Mouse (Mus musculus) brain, embryonic 14.5 days (tissue): ENCODE results near the gene Arid4a. TPM values are rescaled to one million over a fixed set of nuclear protein-coding genes. Genes with fewer than 3 reads are reported as not detected.
A peak's percentile ranks its signal among the peaks of the same experiment; 100 is the strongest.

ENCODE experiments used
- DNase-seq: peaks from one replicate; pipeline ENCODE4 v3.0.0-alpha.2; 2011; ENCODE audit warnings: low read depth
- CTCF ChIP-seq: fragments of 200-500 bp; IDR thresholded peaks from 2 replicates; pipeline ENCODE4 v1.5.1; 2012; ENCODE audit warnings: inconsistent platforms, mild to moderate bottlenecking, moderate library complexity, borderline replicate concordance; ENCODE audit not compliant: insufficient read depth, insufficient read length; ENCODE audit errors: extremely low read depth
- POLR2A ChIP-seq: fragments of 200-500 bp; IDR thresholded peaks from 2 replicates; pipeline ENCODE4 v1.6.1; 2012; ENCODE audit warnings: mild to moderate bottlenecking, inconsistent platforms, borderline replicate concordance; ENCODE audit not compliant: poor library complexity, insufficient read depth, insufficient read length, severe bottlenecking; ENCODE audit errors: extremely low read depth
- polyA plus RNA-seq: library from polyadenylated mRNA; depleted of rRNA; stranded (reverse); fragments of >200 nt; gene quantifications from 2 replicates; pipeline ENCODE4 v1.2.3, GENCODE M21; 2012; rRNA removed

Gene Arid4a
- polyA plus RNA-seq = 8.8 and 13.4 TPM in 2 replicates

DNA sequence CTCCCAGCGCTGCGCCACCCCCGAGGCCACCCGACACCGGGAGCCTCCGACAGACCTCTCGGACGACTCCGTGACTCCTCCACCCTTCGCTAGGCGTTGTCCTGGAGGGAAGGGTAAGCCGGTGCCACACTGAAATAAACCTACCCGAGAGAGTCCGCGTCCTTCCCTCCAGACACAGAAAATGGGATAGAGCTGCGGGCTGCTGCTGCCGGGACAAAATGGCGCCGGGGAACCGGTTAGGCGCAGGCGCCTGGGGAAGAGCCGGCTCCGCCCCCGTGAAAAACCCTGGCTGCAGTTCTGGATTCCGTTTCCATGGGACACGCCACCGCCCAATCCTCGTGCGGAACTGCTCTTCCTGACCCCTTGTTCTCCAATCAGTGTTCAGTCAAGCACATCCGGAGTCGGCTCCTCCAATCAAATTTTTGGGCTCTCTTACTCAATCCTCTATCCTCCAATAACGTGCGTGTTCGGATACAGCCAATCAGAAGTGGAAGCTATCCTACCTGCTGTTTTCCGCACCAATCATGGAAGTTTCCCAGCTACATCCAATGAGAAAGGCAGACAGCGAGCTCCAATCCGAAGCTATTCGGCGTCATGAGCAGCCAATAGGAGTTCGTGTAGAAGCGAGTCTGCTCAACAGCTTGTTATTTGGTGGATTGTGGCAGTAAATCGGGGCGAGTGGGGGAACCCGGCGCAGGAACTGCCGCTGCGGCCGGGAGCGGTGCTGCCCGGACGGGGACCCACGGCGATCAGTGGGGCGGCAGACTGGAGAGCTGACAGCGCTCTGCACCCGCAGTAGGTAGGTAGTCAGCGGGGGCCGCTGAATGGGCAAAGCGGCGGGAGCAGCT, at the start of gene Arid4a:
Gene Arid4a (plus strand): TSS at position 628 of the 848 bp plus-strand sequence.
- TF ChIP-seq POLR2A = peak; percentile 78
- TF ChIP-seq CTCF = no peak

GRCm38 (mm10) chr12:70967581-70967980, 48.2 kb upstream of the Arid4a start:
- TF ChIP-seq POLR2A (no peak), CTCF (no peak)
- DNase-seq = no peak

More for the DNA sequence above, at the start of gene Arid4a:
- peak; percentile 100 for DNase-seq

DNA sequence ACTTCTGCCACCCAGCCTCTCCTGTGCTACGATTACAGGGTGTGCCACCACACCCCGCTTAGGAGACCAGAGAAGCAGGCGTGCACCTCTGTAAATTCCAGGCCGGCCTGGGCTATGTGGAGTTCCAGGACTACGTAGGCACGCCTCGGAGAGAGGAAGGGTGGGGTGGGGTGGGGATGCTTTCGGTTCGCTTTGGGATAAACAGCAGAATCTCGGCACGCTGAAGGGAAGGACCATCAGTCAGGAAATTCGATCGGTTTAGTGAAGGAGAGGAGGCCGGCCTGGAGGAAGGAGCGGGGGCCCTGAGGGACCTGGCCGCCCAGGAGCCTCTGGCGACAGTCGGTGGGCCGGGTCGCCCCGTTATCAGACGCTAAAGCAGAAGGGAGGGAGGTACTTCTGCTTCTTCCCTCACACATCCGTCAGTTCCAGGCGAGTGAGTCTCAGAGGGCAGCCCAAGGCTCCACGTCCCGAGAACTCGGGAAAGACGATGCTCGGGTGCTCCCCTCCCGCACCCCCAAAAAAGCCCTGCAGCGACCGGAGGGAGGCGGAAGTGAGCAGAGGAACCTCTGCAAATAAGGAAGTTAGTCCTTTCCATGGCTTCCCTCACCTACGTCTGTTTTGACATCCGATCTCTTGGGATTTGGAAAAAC, 47.5 kb upstream of the Arid4a start:
- TF ChIP-seq POLR2A (peak; percentile 21; the same call in 1 of the 2 replicates), CTCF (peak; percentile 62; the same call in 1 of the 2 replicates)
- peak; percentile 91 for DNase-seq

GRCm38 (mm10) chr12:70968791-70969307, 46.9 kb upstream of the Arid4a start:
- DNase-seq = peak; percentile 94
- TF ChIP-seq POLR2A (no peak), CTCF (no peak)

DNA sequence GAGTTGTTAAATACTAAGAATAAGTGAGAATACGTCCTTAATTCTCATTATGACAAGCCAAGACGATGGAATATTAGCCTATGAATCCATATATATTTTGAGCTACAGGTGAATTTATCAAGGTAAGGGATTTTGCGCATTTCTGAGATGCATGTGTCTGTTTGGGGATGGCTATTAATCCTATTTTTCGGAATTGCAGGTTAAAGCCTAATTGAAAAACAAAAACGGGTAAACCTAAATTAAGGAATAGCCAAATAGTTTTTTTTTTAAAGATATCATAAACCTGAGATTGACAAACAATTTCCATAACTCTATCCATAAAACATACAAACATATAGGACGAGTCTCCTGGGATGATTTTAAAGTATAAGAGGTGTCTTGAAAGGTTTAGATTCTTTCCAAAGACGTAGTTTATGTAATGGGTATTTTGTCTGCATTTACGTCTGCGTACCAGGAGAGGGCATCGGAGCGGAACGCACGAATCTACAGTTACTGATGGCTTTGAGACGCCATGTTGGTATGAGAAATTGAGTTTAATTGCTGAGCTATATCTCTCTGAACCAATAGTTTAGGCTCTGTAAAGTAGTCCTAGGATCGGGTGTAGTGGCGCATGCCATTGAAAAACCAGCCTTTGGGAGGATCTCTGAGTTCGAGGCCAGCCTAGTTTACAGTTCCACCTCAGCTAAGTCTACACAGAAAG, 46.2 kb upstream of the Arid4a start:
- TF ChIP-seq CTCF = peak; percentile 65; the same call in 1 of the 2 replicates
- no peak for TF ChIP-seq POLR2A
- peak; percentile 94 for DNase-seq

- TF ChIP-seq POLR2A = no peak
- TF ChIP-seq CTCF = no peak
- peak; percentile 3 for DNase-seq
Measured at GRCm38 (mm10) chr12:70973831-70974230, 42.0 kb upstream of the Arid4a start.

- peak; percentile 5; the same call in 1 of the 2 replicates for TF ChIP-seq CTCF
- TF ChIP-seq POLR2A = peak; percentile 71; the same call in 1 of the 2 replicates
- peak; percentile 99 for DNase-seq
Measured at GRCm38 (mm10) chr12:70974441-70975266, 41.1 kb upstream of the Arid4a start, which contains the start of gene Psma3. TSS of gene Psma3 (plus strand) at chr12:70974621.

GRCm38 (mm10) chr12:70975406-70975805, 40.4 kb upstream of the Arid4a start:
- TF ChIP-seq CTCF (no peak), POLR2A (no peak)
- DNase-seq = peak; percentile 18

- DNase-seq = no peak
- no peak for TF ChIP-seq POLR2A
- TF ChIP-seq CTCF = no peak
Measured at GRCm38 (mm10) chr12:70975891-70976290, 39.9 kb upstream of the Arid4a start.

DNA sequence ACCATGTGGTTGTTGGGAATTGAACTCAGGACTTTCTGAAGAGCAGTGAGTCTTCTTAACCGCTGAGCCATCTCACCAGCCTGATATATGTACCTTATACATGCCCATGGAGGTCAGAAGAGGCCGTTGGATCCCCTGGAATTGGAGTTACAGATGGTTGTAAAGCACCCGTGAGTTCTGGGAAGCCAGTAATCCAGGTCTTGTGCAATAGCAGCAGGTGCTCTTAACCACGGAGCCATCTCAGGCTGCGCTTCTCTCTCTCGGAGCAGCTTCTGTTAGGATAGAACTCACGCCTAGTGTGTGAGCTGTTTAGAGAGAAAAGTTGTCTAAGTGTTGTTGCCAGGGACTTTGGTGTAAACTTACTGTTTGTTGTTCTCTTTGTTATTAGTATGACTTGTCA, 37.4 kb upstream of the Arid4a start:
- DNase-seq = no peak
- no peak for TF ChIP-seq CTCF
- TF ChIP-seq POLR2A = no peak

- DNase-seq = no peak
- TF ChIP-seq CTCF (no peak), POLR2A (no peak)
Measured at GRCm38 (mm10) chr12:70984855-70985550, 30.8 kb upstream of the Arid4a start.
